39 mouse cellular contexts compared by ENCODE assay signal in genomic region chr5:145112566-145112965, GRCm38 (mm10). TPM values are rescaled to one million over a fixed set of nuclear protein-coding genes. Genes with fewer than 3 reads are reported as not detected.
"Had no signal": no experiment of that assay in that cellular context is flagged by ENCODE, and none has a peak within 500 bp of the region (broad histone marks: within the 10 kb centered on the region; RNA-seq: fewer than 3 reads in every experiment).

No protein-coding gene starts in this region.

- H3K4me3 ChIP-seq: gastrocnemius, adult 2 months; heart, embryonic 10.5 days; heart, embryonic 12.5 days; hindbrain, embryonic 10.5 days; hindbrain, embryonic 12.5 days; intestine, embryonic 15.5 days; layer of hippocampus, adult 2 months; left cerebral cortex, adult 2 months; limb, embryonic 10.5 days; limb, embryonic 12.5 days; liver, embryonic 13.5 days; liver, embryonic 15.5 days had no signal

- ATAC-seq: hindbrain, embryonic 16.5 days; inflammation-experienced regulatory T-cells, adult 6 months; intestine, embryonic 15.5 days; intestine, postnatal 0 days had no signal

- DNase-seq: gastrocnemius, adult 2 months; gastrocnemius, postnatal 10 days; gastrocnemius, postnatal 25 days; heart, adult 18-20 months; heart, postnatal 10 days; heart, postnatal 4 days; kidney, adult 18-20 months; kidney, adult 8-10 months; kidney, postnatal 10 days; kidney, postnatal 25 days; kidney, postnatal 4 days; liver; liver, embryonic 13.5 days had no signal

- H3K27me3 ChIP-seq: heart, embryonic 12.5 days; intestine, embryonic 15.5 days; limb, embryonic 12.5 days had no signal

- H3K9me3 ChIP-seq: heart, embryonic 10.5 days; heart, embryonic 12.5 days; hindbrain, embryonic 10.5 days; hindbrain, embryonic 12.5 days; intestine, embryonic 15.5 days; limb, embryonic 10.5 days; limb, embryonic 12.5 days; liver, embryonic 13.5 days; liver, embryonic 15.5 days had no signal

RNA-seq across cellular contexts. Expression of gene Kpna7, which starts 28.7 kb away (rescaled TPM):
- total RNA-seq: gastrocnemius, adult 2 months; gastrocnemius, postnatal 10 days; gastrocnemius, postnatal 25 days; gastrocnemius, postnatal 4 days; granulocyte monocyte progenitor cell, adult 5-6 weeks; heart, adult 18-20 months; heart, adult 8-10 months; heart, postnatal 10 days; heart, postnatal 25 days; heart, postnatal 4 days; layer of hippocampus, adult 2 months; layer of hippocampus, postnatal 10 days; layer of hippocampus, postnatal 25 days; left cerebral cortex, adult 2 months; left cerebral cortex, postnatal 14 days; left cerebral cortex, postnatal 36 days had no signal
- polyA plus RNA-seq: heart, embryonic 10.5 days; heart, embryonic 12.5 days; heart, embryonic 14.5 days; hindbrain, embryonic 10.5 days; hindbrain, embryonic 12.5 days; hindbrain, embryonic 14.5 days; hindbrain, embryonic 16.5 days; inflammation-experienced regulatory T-cells, adult 6 months; kidney, embryonic 14.5 days; kidney, embryonic 16.5 days; limb, embryonic 10.5 days; limb, embryonic 14.5 days had no signal
